In the genomic region with DNA sequence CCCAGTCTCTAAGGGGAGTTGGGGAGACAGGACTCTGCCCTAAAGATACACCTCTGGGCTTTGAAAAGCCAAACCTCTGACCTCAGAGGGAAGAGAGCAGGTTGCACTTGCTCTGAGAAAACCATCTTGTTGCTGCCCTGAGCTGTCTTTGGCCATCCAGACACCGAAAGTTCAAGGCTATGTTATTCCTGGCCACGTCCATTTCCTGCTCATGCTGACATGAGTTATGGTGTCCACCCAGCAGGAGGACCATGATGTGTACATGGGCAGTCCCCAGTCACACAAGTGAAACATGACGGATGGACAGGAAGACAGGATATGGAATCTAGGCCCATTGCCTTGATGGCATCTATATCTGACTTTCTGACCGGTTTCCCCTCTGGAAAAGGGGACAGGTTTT, we compare ENCODE assay signal across 35 mouse cellular contexts. TPM values are rescaled to one million over a fixed set of nuclear protein-coding genes. Genes with fewer than 3 reads are reported as not detected.
DNase-seq lines count a peak whose midpoint lies in the region; ATAC-seq lines count a peak whose summit lies in the region.
"Had no signal": no experiment of that assay in that cellular context is flagged by ENCODE, and none has a peak within 500 bp of the region (broad histone marks: within the 10 kb centered on the region; RNA-seq: fewer than 3 reads in every experiment).

No protein-coding gene starts in this region.

- peak; percentile 25 for DNase-seq in kidney, adult 18-20 months
- peak; percentile 64 for DNase-seq in kidney, postnatal 14 days
- DNase-seq in kidney, adult 8-10 months = no peak
- DNase-seq in adrenal gland, postnatal 14 days = peak; percentile 78
- no peak for DNase-seq in cerebellum, postnatal 36 days
- DNase-seq: cerebellum, adult 8-10 months; cerebellum, postnatal 25 days; gastrocnemius, postnatal 14 days; heart, postnatal 36 days; layer of hippocampus, adult 9-11 months; liver, embryonic 13.5 days; lung, adult 18-20 months; right cerebral cortex, adult 18-20 months; right cerebral cortex, postnatal 4 days; thymus, adult 18-20 months; thymus, postnatal 36 days had no signal

- no peaks in the 10 kb centered on the region for H3K27me3 ChIP-seq in kidney, embryonic 16.5 days (ENCODE audit: insufficient read depth, low read length)
- H3K27me3 ChIP-seq: forebrain, embryonic 13.5 days; heart, embryonic 15.5 days; hindbrain, embryonic 12.5 days; intestine, embryonic 15.5 days; limb, embryonic 15.5 days; liver, embryonic 13.5 days; megakaryocyte, embryonic 14.5 days; midbrain, embryonic 12.5 days; neural tube, embryonic 12.5 days had no signal

- H3K36me3 ChIP-seq in kidney, embryonic 16.5 days (ENCODE audit: insufficient read depth, low read length) = peaks cover 72% of the 10 kb centered on the region

- no peak overlapping the region for H3K9ac ChIP-seq in kidney, embryonic 16.5 days (replicated peaks; ENCODE audit: low read length)
- H3K9ac ChIP-seq: forebrain, embryonic 13.5 days; heart, embryonic 15.5 days; hindbrain, embryonic 12.5 days; intestine, embryonic 15.5 days; limb, embryonic 15.5 days; liver, embryonic 13.5 days; midbrain, embryonic 12.5 days; neural tube, embryonic 12.5 days had no signal

- no peak overlapping the region for H3K4me3 ChIP-seq in kidney, embryonic 16.5 days (ENCODE audit: low read length)
- H3K4me3 ChIP-seq: forebrain, embryonic 13.5 days; heart, embryonic 15.5 days; hindbrain, embryonic 12.5 days; intestine, embryonic 15.5 days; limb, embryonic 10.5 days; limb, embryonic 15.5 days; liver, embryonic 13.5 days; megakaryocyte, embryonic 14.5 days; midbrain, embryonic 12.5 days; myocyte; neural tube, embryonic 12.5 days had no signal

- ATAC-seq in kidney, embryonic 16.5 days (ENCODE audit: low FRiP score, low TSS enrichment) = no peak
- ATAC-seq in frontal cortex, adult (ENCODE audit: low TSS enrichment) = no peak
- ATAC-seq: CD4-positive, CD25-positive, alpha-beta regulatory T cell, adult 4 months; forebrain, embryonic 13.5 days; hindbrain, postnatal 0 days; intestine, embryonic 15.5 days had no signal

- H3K4me1 ChIP-seq in kidney, embryonic 16.5 days (ENCODE audit: insufficient read depth, low read length) = no peaks in the 10 kb centered on the region
- H3K4me1 ChIP-seq: forebrain, embryonic 13.5 days; heart, embryonic 15.5 days; hindbrain, embryonic 12.5 days; intestine, embryonic 15.5 days; limb, embryonic 10.5 days; midbrain, embryonic 12.5 days; neural tube, embryonic 12.5 days had no signal

- H3K9me3 ChIP-seq in kidney, embryonic 16.5 days (ENCODE audit: low read length) = no peaks in the 10 kb centered on the region
- H3K9me3 ChIP-seq: forebrain, embryonic 13.5 days; heart, embryonic 15.5 days; hindbrain, embryonic 12.5 days; intestine, embryonic 15.5 days; limb, embryonic 10.5 days; limb, embryonic 15.5 days; liver, embryonic 13.5 days; megakaryocyte, embryonic 14.5 days; midbrain, embryonic 12.5 days; neural tube, embryonic 12.5 days had no signal

- WGBS in kidney, embryonic 16.5 days = 47% methylated on average over 4 of the region's 4 CpGs

- no peak overlapping the region; the same call in 1 of the 2 replicates for H3K27ac ChIP-seq in kidney, embryonic 16.5 days (ENCODE audit: low read length)
- H3K27ac ChIP-seq: forebrain, embryonic 13.5 days; heart, embryonic 15.5 days; hindbrain, embryonic 12.5 days; hindbrain, postnatal 0 days; intestine, embryonic 15.5 days; limb, embryonic 10.5 days; limb, embryonic 15.5 days; liver, embryonic 13.5 days; midbrain, embryonic 12.5 days; neural tube, embryonic 12.5 days; stomach, postnatal 0 days had no signal

- H3K4me2 ChIP-seq in kidney, embryonic 16.5 days (replicated peaks; ENCODE audit: low read depth, low read length) = no peak overlapping the region
- H3K4me2 ChIP-seq: forebrain, embryonic 13.5 days; heart, embryonic 15.5 days; hindbrain, embryonic 12.5 days; intestine, embryonic 15.5 days; limb, embryonic 15.5 days; liver, embryonic 13.5 days; midbrain, embryonic 12.5 days; neural tube, embryonic 12.5 days had no signal

RNA-seq across cellular contexts. Expression of a gene that starts 8.1 kb away (rescaled TPM):
- 41.5 and 43.8 TPM in 2 replicates for polyA plus RNA-seq in kidney, embryonic 16.5 days (2015; fragmentation: Nextera tagmentation; extraction: Ambion mirVana)
- total RNA-seq in adrenal gland, postnatal 14 days (2021) = 50.4 and 51.2 TPM in 2 replicates

RNA-seq across cellular contexts. Expression of a gene that starts 8.3 kb away (rescaled TPM):
- 27.0 and 28.1 TPM in 2 replicates for polyA plus RNA-seq in kidney, embryonic 16.5 days (2015; fragmentation: Nextera tagmentation; extraction: Ambion mirVana)
- total RNA-seq in adrenal gland, postnatal 14 days (2021) = 75.1 and 78.4 TPM in 2 replicates

RNA-seq across cellular contexts. Expression of a gene that starts 16.9 kb away (rescaled TPM):
- 37.1 and 39.6 TPM in 2 replicates for polyA plus RNA-seq in kidney, embryonic 16.5 days (2015; fragmentation: Nextera tagmentation; extraction: Ambion mirVana)
- 56.4 and 64.0 TPM in 2 replicates for total RNA-seq in adrenal gland, postnatal 14 days (2021)

RNA-seq across cellular contexts. Expression of a gene that starts 23.7 kb away (rescaled TPM):
- polyA plus RNA-seq in kidney, embryonic 16.5 days (2015; fragmentation: Nextera tagmentation; extraction: Ambion mirVana) = 0.15 and 0.23 TPM in 2 replicates
- not detected in 2 replicates for total RNA-seq in adrenal gland, postnatal 14 days (2021)
- total RNA-seq: gastrocnemius, postnatal 14 days; granulocyte monocyte progenitor cell, adult 5-6 weeks; heart, postnatal 36 days; hindbrain, postnatal 0 days; left cerebral cortex, postnatal 10 days; midbrain, postnatal 0 days had no signal
- polyA plus RNA-seq: embryonic facial prominence, embryonic 11.5 days; hindbrain, embryonic 12.5 days; limb, embryonic 10.5 days had no signal

RNA-seq across cellular contexts. Expression of a gene that starts 43.1 kb away (rescaled TPM):
- polyA plus RNA-seq in kidney, embryonic 16.5 days (2015; fragmentation: Nextera tagmentation; extraction: Ambion mirVana) = 56.9 and 58.3 TPM in 2 replicates
- total RNA-seq in adrenal gland, postnatal 14 days (2021) = 60.7 and 65.1 TPM in 2 replicates

Comparison
In these comparisons a context has a peak if more than half of its experiments do, and no peak if none do; other contexts are left out.
1. DNase-seq: peak in kidney, adult 18-20 months (single experiment), kidney, postnatal 14 days (single experiment) and adrenal gland, postnatal 14 days (single experiment); none in kidney, adult 8-10 months (0 of 2) and cerebellum, postnatal 36 days (0 of 2).